Mouse (Mus musculus) monocyte, adult 5-6 weeks (primary cell): ENCODE data around the gene Rpl18a. TPM values are rescaled to one million over a fixed set of nuclear protein-coding genes. Genes with fewer than 3 reads are reported as not detected.

ENCODE experiments used
- ATAC-seq: fragments of 153-309, 156-312 bp; replicated peaks from 2 replicates; pipeline ENCODE4 v1.8.0; 2017; ENCODE audit warnings: mild to moderate bottlenecking; ENCODE audit not compliant: low TSS enrichment, insufficient number of reproducible peaks, severe bottlenecking, poor library complexity, low FRiP score
- total RNA-seq: library from RNA; stranded (forward); fragments of 200-1000, 200-491, 200-594 nt; gene quantifications from 3 replicates; pipeline ENCODE4 v1.2.3, GENCODE M21; 2017

Gene Rpl18a
- total RNA-seq, 1 experiment from 2014 or later = 1,447 TPM

- ATAC-seq = no peak
Observed at GRCm38 (mm10) chr8:70891356-70891755, 5.9 kb downstream of the Rpl18a start.

GRCm38 (mm10) chr8:70890656-70891055 is 6.6 kb downstream of the Rpl18a start:
- no peak for ATAC-seq

GRCm38 (mm10) chr8:70887669-70888068 is 9.5 kb downstream of the Rpl18a start:
- no peak for ATAC-seq

GRCm38 (mm10) chr8:70885612-70886011 is 11.6 kb downstream of the Rpl18a start:
- no peak; the same call in 1 of the 2 replicates for ATAC-seq

GRCm38 (mm10) chr8:70884683-70885082 is 12.5 kb downstream of the Rpl18a start:
- ATAC-seq = no peak

- no peak for ATAC-seq
Observed at GRCm38 (mm10) chr8:70884186-70884585, 13.0 kb downstream of the Rpl18a start.

GRCm38 (mm10) chr8:70880546-70880945 is 16.7 kb downstream of the Rpl18a start:
- no peak for ATAC-seq

GRCm38 (mm10) chr8:70880126-70880525 is 17.1 kb downstream of the Rpl18a start:
- ATAC-seq = no peak

GRCm38 (mm10) chr8:70879500-70879899 is 17.7 kb downstream of the Rpl18a start:
- no peak for ATAC-seq

- no peak for ATAC-seq
Observed at GRCm38 (mm10) chr8:70878178-70878577, 19.0 kb downstream of the Rpl18a start.

- no peak for ATAC-seq
Observed at GRCm38 (mm10) chr8:70876382-70876781, 20.8 kb downstream of the Rpl18a start.

- ATAC-seq = no peak
Observed at GRCm38 (mm10) chr8:70874441-70874840, 22.8 kb downstream of the Rpl18a start.

- ATAC-seq = peak; percentile 62
Observed at GRCm38 (mm10) chr8:70873364-70873985, 23.7 kb downstream of the Rpl18a start, which contains the start of gene Ccdc124. Gene Ccdc124, minus strand, starts transcription at chr8:70873935.

- ATAC-seq = 0 out of 2 replicates have a peak, but pooled peaks have one; percentile 0
Observed at GRCm38 (mm10) chr8:70872643-70873363, 24.4 kb downstream of the Rpl18a start.

GRCm38 (mm10) chr8:70871195-70871807 is 25.9 kb downstream of the Rpl18a start:
- ATAC-seq = no peak

- peak; percentile 32 for ATAC-seq
Observed at GRCm38 (mm10) chr8:70869601-70870041, 27.6 kb downstream of the Rpl18a start.

GRCm38 (mm10) chr8:70869199-70869571 is 28.0 kb downstream of the Rpl18a start:
- ATAC-seq = no peak

- 0 out of 2 replicates have a peak, but pooled peaks have one; percentile 4 for ATAC-seq
Observed at GRCm38 (mm10) chr8:70868559-70869198, 28.5 kb downstream of the Rpl18a start.

- ATAC-seq = no peak
Observed at GRCm38 (mm10) chr8:70866566-70866965, 30.6 kb downstream of the Rpl18a start.
